Mouse (Mus musculus) R1 (cell line): Measurements from ENCODE around the gene Lypd1.
A peak's percentile ranks its signal among the peaks of the same experiment; 100 is the strongest.

Experiments used
- DNase-seq: peaks from one replicate; pipeline ENCODE4 v3.0.0-alpha.2; 2018; ENCODE audit warnings: low read depth, low spot score

Gene Lypd1

GRCm38 (mm10) chr1:125912601-125913600 is at the start of gene Lypd1:
TSS of gene Lypd1 (minus strand) at chr1:125913101.
- peak; percentile 7 for DNase-seq

GRCm38 (mm10) chr1:125951026-125951425 is 38.1 kb upstream of the Lypd1 start:
- no peak for DNase-seq

- no peak for DNase-seq
Measured at GRCm38 (mm10) chr1:125949076-125949475, 36.2 kb upstream of the Lypd1 start.

- DNase-seq: no peak
Measured at GRCm38 (mm10) chr1:125945136-125945535, 32.2 kb upstream of the Lypd1 start.

GRCm38 (mm10) chr1:125943305-125943704 is 30.4 kb upstream of the Lypd1 start:
- DNase-seq: no peak

GRCm38 (mm10) chr1:125925486-125925885 is 12.6 kb upstream of the Lypd1 start:
- no peak for DNase-seq

GRCm38 (mm10) chr1:125923062-125923461 is 10.2 kb upstream of the Lypd1 start:
- DNase-seq: no peak

GRCm38 (mm10) chr1:125920696-125921095 is 7.8 kb upstream of the Lypd1 start:
- DNase-seq: no peak

GRCm38 (mm10) chr1:125911901-125912445 is 928 bp downstream of the Lypd1 start:
- peak; percentile 72 for DNase-seq

GRCm38 (mm10) chr1:125911337-125911900 is 1.5 kb downstream of the Lypd1 start:
- DNase-seq: peak; percentile 46

GRCm38 (mm10) chr1:125910871-125911265 is 2.0 kb downstream of the Lypd1 start:
- DNase-seq: no peak

- DNase-seq: peak; percentile 15
Measured at GRCm38 (mm10) chr1:125910211-125910870, 2.6 kb downstream of the Lypd1 start.

- no peak for DNase-seq
Measured at GRCm38 (mm10) chr1:125893158-125893557, 19.7 kb downstream of the Lypd1 start.

GRCm38 (mm10) chr1:125870056-125870455 is 42.8 kb downstream of the Lypd1 start:
- no peak for DNase-seq

- DNase-seq: no peak
Measured at GRCm38 (mm10) chr1:125858631-125859030, 54.3 kb downstream of the Lypd1 start.

- peak; percentile 66 for DNase-seq
Measured at GRCm38 (mm10) chr1:125854646-125855045, 58.3 kb downstream of the Lypd1 start.

GRCm38 (mm10) chr1:125839746-125840392 is 73.0 kb downstream of the Lypd1 start:
- peak; percentile 4 for DNase-seq

GRCm38 (mm10) chr1:125837507-125837906 is 75.4 kb downstream of the Lypd1 start:
- DNase-seq: no peak

- no peak for DNase-seq
Measured at GRCm38 (mm10) chr1:125823611-125824010, 89.3 kb downstream of the Lypd1 start.

GRCm38 (mm10) chr1:125821101-125821500 is 91.8 kb downstream of the Lypd1 start:
- DNase-seq: no peak
